Mouse (Mus musculus) C2C12 (cell line): ENCODE measurements at regions not wholly inside any gene's neighbourhood (a gene's known extent, or its start where the extent isn't known, plus 50 kb on each side); places are given as distances from the start of the nearest gene placed in this dataset.

Experiments
- CTCF ChIP-seq: IDR thresholded peaks from one replicate; pipeline ENCODE4 v1.5.1; 2011; ENCODE audit not compliant: control insufficient read depth, insufficient read depth, insufficient read length
- USF1 ChIP-seq: IDR thresholded peaks from one replicate; pipeline ENCODE4 v1.6.1; 2011; ENCODE audit warnings: low read depth, mild to moderate bottlenecking, control low read depth, moderate library complexity

DNA sequence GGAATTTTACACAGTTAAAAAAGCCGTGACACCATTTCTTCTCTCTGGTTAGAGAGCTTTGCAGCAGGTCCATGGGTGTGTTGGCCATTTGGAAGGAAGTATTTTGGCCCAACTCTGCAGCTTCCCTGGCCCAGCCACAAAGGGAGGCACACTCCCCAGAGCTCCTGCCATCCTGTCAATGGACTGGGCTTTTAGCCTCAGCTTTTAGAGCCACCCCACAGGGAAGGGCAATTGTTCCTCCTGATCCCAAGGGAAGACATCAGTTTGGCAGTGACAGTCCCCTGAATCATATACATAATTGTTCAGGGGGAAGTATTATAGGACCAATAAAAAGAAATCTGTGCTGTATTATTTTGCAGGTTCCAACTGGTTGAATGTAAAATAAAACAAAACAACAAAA, 200.1 kb downstream of the Zfp462 start:
- no peak for TF ChIP-seq USF1
- no peak for TF ChIP-seq CTCF
